Mouse (Mus musculus): ENCODE results near the gene Ms4a13.
A peak's percentile ranks its signal among the peaks of the same experiment; 100 is the strongest.
"Not testable (repeated sequence)": the region's sequence is repeated elsewhere in the genome, so short reads cannot be mapped to it uniquely, and the experiment has no call there.

Ms4a13 gene

GRCm38 (mm10) chr19:11196546-11196945, at the start of gene Ms4a13:
Gene Ms4a13 (minus strand): TSS chr19:11196737.
- no peak for DNase-seq

- no peak for DNase-seq
Observed at GRCm38 (mm10) chr19:11244230-11244629, 47.7 kb upstream of the Ms4a13 start.

DNA sequence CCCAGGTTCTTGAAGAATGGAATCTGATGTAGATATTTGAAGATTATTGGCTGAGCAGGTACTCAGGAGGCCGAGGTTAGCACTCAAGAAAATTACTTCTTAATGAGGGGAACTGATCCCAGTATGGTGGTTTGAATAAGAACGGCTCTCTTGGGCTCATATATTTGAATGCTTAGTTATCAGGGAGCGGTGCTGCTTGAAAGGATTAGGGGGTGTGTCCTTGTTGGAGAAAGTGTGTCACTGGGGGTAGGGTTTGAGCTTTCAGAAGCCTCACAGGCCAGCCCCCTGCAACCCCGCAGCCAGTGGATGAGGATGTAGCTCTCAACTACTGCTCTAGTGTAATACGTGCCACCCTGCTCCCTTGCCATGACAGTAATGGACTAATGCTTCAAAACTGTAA, 46.0 kb upstream of the Ms4a13 start:
- DNase-seq: no peak

GRCm38 (mm10) chr19:11235820-11236219, 39.3 kb upstream of the Ms4a13 start:
- DNase-seq: no peak

DNA sequence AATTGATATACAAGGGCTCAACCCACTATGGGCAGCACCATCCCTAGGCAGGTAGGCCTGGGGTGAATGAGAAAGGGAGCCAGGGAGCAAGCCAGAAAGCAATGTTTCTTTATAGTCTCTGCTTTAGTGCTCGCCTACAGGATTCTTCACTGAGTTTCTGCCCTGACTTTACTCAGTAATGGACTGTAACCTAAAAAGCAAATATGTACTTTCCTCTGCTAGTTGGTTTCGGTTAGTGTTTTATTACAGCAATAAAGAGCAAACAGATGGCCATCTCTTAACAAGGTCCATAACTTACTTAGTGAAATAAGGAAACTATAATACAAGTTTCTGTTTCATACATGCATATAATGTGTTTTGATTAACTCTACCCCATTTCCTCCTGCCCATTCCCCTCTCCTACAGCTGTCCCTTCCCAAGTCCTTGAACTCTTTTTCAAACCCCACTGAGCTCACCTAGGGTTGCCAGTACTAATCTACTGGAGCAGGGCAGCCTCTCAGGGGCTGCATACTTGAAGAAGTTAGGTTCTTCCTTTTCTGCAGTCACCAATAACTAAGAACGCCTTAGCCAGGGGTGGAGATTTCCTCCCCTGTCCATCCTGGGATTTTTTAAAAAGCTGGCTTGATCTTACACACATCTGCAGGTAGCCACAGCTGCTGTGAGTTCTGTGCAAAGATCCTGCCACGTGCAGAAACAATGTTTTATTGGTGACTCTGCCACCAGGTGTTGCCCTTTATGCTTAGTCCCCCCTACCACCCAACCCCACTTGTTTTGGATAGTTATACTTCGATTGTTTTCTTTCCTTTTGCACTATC, 38.6 kb upstream of the Ms4a13 start:
- DNase-seq: no peak

DNA sequence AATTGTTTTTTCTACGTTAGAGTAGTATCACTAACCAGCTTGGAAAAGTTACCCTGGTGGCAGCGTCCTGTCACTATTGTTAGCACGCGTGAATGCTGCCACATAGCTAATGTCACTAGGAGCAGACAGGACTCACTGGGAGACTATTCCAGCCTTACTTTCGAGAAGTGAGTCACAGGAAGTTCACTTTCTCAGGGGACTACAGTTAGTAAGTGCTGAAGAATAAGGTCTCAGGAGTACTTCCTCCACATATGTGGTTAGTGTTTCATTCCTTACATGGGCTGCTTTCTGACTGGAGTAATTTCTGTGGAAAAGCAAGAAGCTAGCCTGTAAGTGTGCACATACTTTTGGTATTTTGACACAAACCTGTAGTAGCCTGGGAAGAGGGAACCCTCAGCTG, 37.7 kb upstream of the Ms4a13 start:
- DNase-seq: no peak

DNA sequence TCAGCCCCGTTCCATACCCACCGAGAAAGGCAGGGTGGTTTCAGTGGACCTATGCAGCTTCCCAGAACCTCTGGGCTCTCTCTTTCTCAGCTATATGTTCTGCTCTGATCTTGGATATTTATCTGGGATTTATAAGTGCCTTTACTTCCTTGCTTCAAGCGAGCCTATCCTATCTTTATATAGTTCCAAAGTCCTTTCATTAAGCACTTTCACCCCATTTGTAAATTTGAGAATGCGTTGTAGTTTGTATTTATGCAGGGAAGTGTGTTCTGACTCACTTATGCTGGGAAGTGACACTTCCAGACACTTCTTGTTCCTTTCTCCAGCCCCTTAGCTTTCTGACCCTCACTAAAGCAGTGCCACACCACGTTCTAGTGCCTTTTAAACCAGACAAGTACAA, 35.8 kb upstream of the Ms4a13 start, which contains the start of gene Ms4a12:
TSS of gene Ms4a12 (minus strand) at position 101 of the 400 bp plus-strand sequence.
- DNase-seq: no peak

DNA sequence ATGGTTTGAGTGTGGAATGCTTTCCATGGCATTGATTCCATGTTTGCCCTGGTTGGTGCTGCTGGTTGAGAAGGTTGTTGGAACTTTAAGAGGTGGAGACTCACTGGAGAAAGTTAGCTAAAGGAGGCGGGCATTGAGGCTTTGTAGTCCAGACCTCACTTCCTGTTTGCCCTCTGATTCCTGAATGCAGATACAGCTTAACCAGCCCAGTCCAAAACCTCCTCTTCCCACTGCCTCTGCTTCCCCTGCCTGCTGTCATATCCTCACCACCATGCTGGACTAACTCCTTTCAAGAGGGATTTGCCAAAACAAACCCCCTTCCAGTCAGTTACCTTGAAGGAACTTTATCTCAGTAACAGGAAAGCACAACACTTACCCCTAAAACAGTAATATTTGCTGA, 4.0 kb downstream of the Ms4a13 start:
- no peak for DNase-seq

- DNase-seq: peak; percentile 2
Observed at GRCm38 (mm10) chr19:11184121-11184520, 12.4 kb downstream of the Ms4a13 start.

DNA sequence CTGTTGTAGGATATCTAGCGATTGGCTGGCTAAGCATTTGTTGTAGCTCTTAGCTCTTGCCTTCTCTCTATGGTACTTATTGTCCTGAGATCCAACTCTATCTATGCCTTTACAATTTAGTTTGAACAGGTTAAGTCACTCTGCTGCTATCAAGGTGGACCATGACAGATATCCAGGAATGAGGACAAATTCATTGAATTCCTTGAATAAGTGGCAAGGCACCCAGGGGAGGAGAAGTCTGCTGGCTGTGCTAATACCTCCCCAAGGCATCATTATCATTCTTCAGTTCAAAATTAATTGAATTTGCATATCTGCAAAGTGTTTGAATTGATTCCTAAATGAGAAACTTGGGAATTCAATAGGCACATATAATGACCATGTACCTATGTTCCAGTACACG, 19.1 kb downstream of the Ms4a13 start:
- DNase-seq: no peak

GRCm38 (mm10) chr19:11165172-11165571, 31.4 kb downstream of the Ms4a13 start, which contains the start of gene 1700025F22Rik:
Gene 1700025F22Rik (minus strand): TSS chr19:11165320.
- DNase-seq: no peak

- DNase-seq: not testable (repeated sequence)
Observed at GRCm38 (mm10) chr19:11157890-11158289, 38.6 kb downstream of the Ms4a13 start.

DNA sequence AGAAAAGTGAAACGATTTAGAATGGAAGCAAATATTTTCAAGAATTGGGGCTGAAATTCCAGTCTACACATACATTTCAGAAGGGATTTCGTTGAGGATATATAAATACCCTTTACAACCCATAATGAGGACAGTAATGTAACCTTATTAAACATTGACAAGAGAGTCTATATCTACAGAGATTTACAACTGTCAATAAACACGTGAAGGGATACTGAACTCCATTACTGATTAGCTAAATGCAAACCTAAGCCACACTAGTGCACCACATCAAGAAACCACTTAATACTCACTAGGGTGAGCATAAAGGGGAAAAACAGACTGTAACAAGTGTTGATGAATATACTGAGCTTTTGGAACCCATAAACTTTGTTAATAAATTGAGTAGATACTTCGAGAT, 61.2 kb downstream of the Ms4a13 start:
- DNase-seq: no peak

DNA sequence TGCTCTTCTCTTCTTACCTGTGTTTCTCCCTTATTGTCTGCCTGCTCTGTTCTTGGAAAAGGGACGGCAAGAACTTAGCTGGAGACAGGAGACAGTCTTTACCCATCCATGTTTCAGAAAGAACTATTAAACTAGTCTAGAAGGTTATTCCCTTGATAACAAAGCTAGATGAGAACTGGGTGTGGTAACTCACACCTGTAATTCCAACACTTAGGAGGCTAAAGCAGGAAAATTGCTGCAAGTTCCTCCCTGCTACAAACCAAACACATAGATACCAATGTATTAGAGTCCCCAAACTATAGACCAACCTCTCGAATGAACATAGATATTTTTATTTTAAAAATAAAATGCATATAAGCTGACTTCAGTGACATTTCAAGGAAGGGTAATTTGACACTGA, 61.7 kb downstream of the Ms4a13 start:
- DNase-seq: no peak

DNA sequence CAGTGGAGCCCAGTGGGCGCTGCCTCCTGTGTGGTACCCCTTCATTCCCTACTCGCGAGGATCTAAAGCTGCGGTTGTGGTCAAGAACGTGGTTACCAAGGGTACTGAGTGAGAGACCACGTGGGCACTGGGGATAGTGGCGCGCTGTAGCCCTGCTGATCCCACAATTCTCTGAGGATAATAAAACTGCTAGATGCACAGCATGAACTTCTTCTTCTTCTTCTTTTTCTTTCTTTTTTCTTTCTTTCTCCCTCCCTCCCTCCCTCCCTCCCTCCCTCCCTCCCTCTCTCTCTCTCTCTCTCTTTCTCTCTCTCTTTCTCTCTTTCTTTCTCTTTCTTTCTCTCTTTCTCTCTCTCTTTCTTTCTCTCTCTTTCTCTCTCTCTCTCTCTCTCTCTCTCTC, 65.8 kb downstream of the Ms4a13 start, which contains the start of gene 1700017D01Rik:
TSS of gene 1700017D01Rik (minus strand) at position 101 of the 400 bp plus-strand sequence.
- not testable (repeated sequence) for DNase-seq

- DNase-seq: no peak
Observed at GRCm38 (mm10) chr19:11129702-11130101, 66.8 kb downstream of the Ms4a13 start.

DNA sequence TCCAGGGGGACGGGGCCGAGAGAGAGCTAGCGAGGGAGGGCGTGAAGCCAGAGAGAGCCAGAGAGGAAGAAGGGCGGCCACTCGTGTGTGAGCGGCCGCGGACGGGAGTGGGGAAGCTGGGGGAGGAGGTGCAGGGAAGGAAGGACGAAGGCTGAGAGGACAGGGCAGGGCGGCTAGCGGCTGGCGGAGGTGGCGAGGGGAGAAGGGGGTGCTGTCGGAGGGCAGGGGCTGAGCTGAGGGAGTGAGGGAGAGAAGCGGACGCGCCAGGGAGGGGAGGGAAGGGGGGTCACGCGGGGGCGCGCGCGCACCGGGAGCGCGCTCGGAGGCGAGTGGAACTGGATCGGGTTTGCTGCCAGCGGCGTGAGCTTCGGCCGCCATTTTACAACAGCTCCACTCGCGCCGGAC, 75.5 kb downstream of the Ms4a13 start:
- not testable (repeated sequence) for DNase-seq
